Mouse (Mus musculus): ENCODE results near the gene Adam1a.

GRCm38 (mm10) chr5:121575867-121576266 is 30.6 kb upstream of the Adam1a start:
- TF ChIP-seq CTCF (IDR thresholded peaks at IDR 0.05; ENCODE audit: low read depth, low read length) (no peak), POLR2A (IDR thresholded peaks at IDR 0.05; ENCODE audit: insufficient read depth, low read length) (no peak), EP300 (IDR thresholded peaks at IDR 0.05; ENCODE audit: insufficient read depth, low read depth, low read length) (no peak)

All from ES-Bruce4 (cell line).